Mouse (Mus musculus) liver, embryonic 11.5 days (tissue): ENCODE measurements around the gene Olfr709-ps1. TPM values are rescaled to one million over a fixed set of nuclear protein-coding genes. Genes with fewer than 3 reads are reported as not detected.
"Not testable (repeated sequence)": the region's sequence is repeated elsewhere in the genome, so short reads cannot be mapped to it uniquely, and the experiment has no call there.

Source experiments
- ATAC-seq: fragments of 200-750 bp; cut with Nextera tagmentation; replicated peaks from 2 replicates; pipeline ENCODE4 v1.8.0; 2017; ENCODE audit warnings: moderate number of reproducible peaks, mild to moderate bottlenecking, moderate TSS enrichment, moderate library complexity; ENCODE audit not compliant: low FRiP score
- DNase-seq: peaks from one replicate; pipeline ENCODE4 v3.0.0-alpha.2; 2017; ENCODE audit warnings: low spot score
- H3K27ac ChIP-seq: fragments of 300-500 bp; sonication (generic); 2 replicates; pipeline ENCODE4 v1.5.1; 2014; ENCODE audit warnings: mild to moderate bottlenecking, low read depth, low read length, control low read depth
- H3K27me3 ChIP-seq: fragments of 300-500 bp; sonication (generic); replicated peaks from 2 replicates; pipeline ENCODE4 v1.6.1; 2014; ENCODE audit warnings: low read length, mixed read lengths; ENCODE audit not compliant: control insufficient read depth, insufficient read depth
- H3K36me3 ChIP-seq: fragments of 300-500 bp; sonication (generic); 2 replicates; pipeline ENCODE4 v1.6.1; 2014; ENCODE audit warnings: mild to moderate bottlenecking, low read length, moderate library complexity, mixed read lengths; ENCODE audit not compliant: control insufficient read depth, insufficient read depth
- H3K4me1 ChIP-seq: fragments of 300-500 bp; sonication (generic); replicated peaks from 2 replicates; pipeline ENCODE4 v1.6.1; 2014; ENCODE audit warnings: low read length, mixed read lengths; ENCODE audit not compliant: control insufficient read depth, insufficient read depth
- H3K4me2 ChIP-seq: fragments of 300-500 bp; sonication (generic); 2 replicates; pipeline ENCODE4 v1.6.1; 2014; ENCODE audit warnings: mild to moderate bottlenecking, control low read depth, moderate library complexity
- H3K4me3 ChIP-seq: fragments of 300-500 bp; sonication (generic); 2 replicates; pipeline ENCODE4 v1.5.1; 2014; ENCODE audit warnings: low read depth, low read length, control low read depth
- H3K9ac ChIP-seq: fragments of 300-500 bp; sonication (generic); 2 replicates; pipeline ENCODE4 v1.6.1; 2014; ENCODE audit warnings: low read depth, low read length, control low read depth
- H3K9me3 ChIP-seq: fragments of 300-500 bp; sonication (generic); 2 replicates; pipeline ENCODE4 v1.6.1; 2016; ENCODE audit warnings: low read length, inconsistent platforms, mixed read lengths; ENCODE audit not compliant: control insufficient read depth
- WGBS: fragments of 180-500 bp; shearing (Covaris S2); extraction: QIAGEN DNeasy Blood & Tissue Kit; methylation state at CpG from one replicate; pipeline ENCODE4 v1.1.7; 2014; 5-methylcytosine and 5-hydroxymethylcytosine counted together
- polyA plus RNA-seq: library from polyadenylated mRNA; unstranded; fragments of >200 nt; fragmentation: Nextera tagmentation; extraction: Ambion mirVana; gene quantifications from 2 replicates; pipeline ENCODE4 v1.2.1, GENCODE M21; 2014

The Olfr709-ps1 gene
- not detected in 2 replicates for polyA plus RNA-seq

- ATAC-seq (no peak), DNase-seq (no peak)
- Histone ChIP-seq H3K9me3 (no peaks in the 10 kb centered on the region), H3K27ac (no peak within 1 kb of the TSS), H3K9ac (no peak within 1 kb of the TSS), H3K4me1 (no peaks in the 10 kb centered on the region), H3K4me2 (no peak within 1 kb of the TSS), H3K4me3 (no peak within 1 kb of the TSS), H3K36me3 (no peaks in the 10 kb centered on the region), H3K27me3 (no peaks in the 10 kb centered on the region)
Measured at GRCm38 (mm10) chr7:106932119-106932518, at the start of gene Olfr709-ps1. TSS of gene Olfr709-ps1 (minus strand) at chr7:106932219.

- Histone ChIP-seq H3K36me3 (no peaks in the 10 kb centered on the region), H3K27ac (no peak within 1 kb of the TSS), H3K9me3 (no peaks in the 10 kb centered on the region), H3K4me2 (no peak within 1 kb of the TSS), H3K27me3 (no peaks in the 10 kb centered on the region), H3K9ac (no peak within 1 kb of the TSS), H3K4me3 (no peak within 1 kb of the TSS), H3K4me1 (no peaks in the 10 kb centered on the region)
- no peak for ATAC-seq
- DNase-seq = no peak
- WGBS = 67% methylated on average over 1 of the region's 1 CpGs
Measured at GRCm38 (mm10) chr7:106975353-106975752, 43.3 kb upstream of the Olfr709-ps1 start, which contains the start of gene Olfr711. TSS of gene Olfr711 (minus strand) at chr7:106975453.

- not testable (repeated sequence) for H3K9ac ChIP-seq, H3K4me3 ChIP-seq, H3K4me1 ChIP-seq, H3K4me2 ChIP-seq, H3K27me3 ChIP-seq, H3K36me3 ChIP-seq, DNase-seq, H3K9me3 ChIP-seq, H3K27ac ChIP-seq, ATAC-seq
Measured at GRCm38 (mm10) chr7:106967503-106967902, 35.5 kb upstream of the Olfr709-ps1 start.

- Histone ChIP-seq H3K4me3 (no peak within 1 kb of the TSS), H3K4me2 (no peak within 1 kb of the TSS), H3K9me3 (no peaks in the 10 kb centered on the region), H3K27me3 (no peaks in the 10 kb centered on the region), H3K9ac (no peak within 1 kb of the TSS), H3K4me1 (no peaks in the 10 kb centered on the region), H3K36me3 (no peaks in the 10 kb centered on the region), H3K27ac (no peak within 1 kb of the TSS)
- WGBS = 80% methylated on average over 1 of the region's 1 CpGs
- ATAC-seq = no peak
- no peak for DNase-seq
Measured at GRCm38 (mm10) chr7:106963837-106964236, 31.8 kb upstream of the Olfr709-ps1 start, which contains the start of gene Olfr6. TSS of gene Olfr6 (minus strand) at chr7:106963937.

- H3K9me3 ChIP-seq = no peaks in the 10 kb centered on the region
- no peaks in the 10 kb centered on the region for H3K4me1 ChIP-seq
- whole genome bisulfite sequencing = 73% methylated on average over 3 of the region's 3 CpGs
- H3K4me2 ChIP-seq = no peak within 1 kb of the TSS
- DNase-seq (no peak), ATAC-seq (no peak)
- no peaks in the 10 kb centered on the region for H3K27me3 ChIP-seq
- no peak within 1 kb of the TSS for H3K4me3 ChIP-seq
- no peak within 1 kb of the TSS for H3K9ac ChIP-seq
- no peaks in the 10 kb centered on the region for H3K36me3 ChIP-seq
- H3K27ac ChIP-seq = no peak within 1 kb of the TSS
Measured at GRCm38 (mm10) chr7:106948212-106948611, 16.2 kb upstream of the Olfr709-ps1 start, which contains the start of gene Olfr710. TSS of gene Olfr710 (minus strand) at chr7:106948312.

- not testable (repeated sequence) for ATAC-seq, H3K9ac ChIP-seq, H3K4me3 ChIP-seq, H3K27me3 ChIP-seq, H3K36me3 ChIP-seq, H3K4me2 ChIP-seq, H3K9me3 ChIP-seq, DNase-seq, H3K27ac ChIP-seq, H3K4me1 ChIP-seq
- 76% methylated on average over 2 of the region's 7 CpGs for WGBS
Measured at GRCm38 (mm10) chr7:106920961-106921360, 11.1 kb downstream of the Olfr709-ps1 start.

- ATAC-seq (no peak), DNase-seq (no peak)
- Histone ChIP-seq H3K27me3 (no peaks in the 10 kb centered on the region), H3K9me3 (no peaks in the 10 kb centered on the region), H3K9ac (no peak within 1 kb of the TSS), H3K27ac (no peak within 1 kb of the TSS), H3K36me3 (no peaks in the 10 kb centered on the region), H3K4me2 (no peak within 1 kb of the TSS), H3K4me3 (no peak within 1 kb of the TSS), H3K4me1 (no peaks in the 10 kb centered on the region)
- 57% methylated on average over 2 of the region's 2 CpGs for WGBS
Measured at GRCm38 (mm10) chr7:106907676-106908075, 24.3 kb downstream of the Olfr709-ps1 start, which contains the start of gene Olfr1532-ps1. TSS of gene Olfr1532-ps1 (plus strand) at chr7:106908001.

GRCm38 (mm10) chr7:106901141-106901540, 30.9 kb downstream of the Olfr709-ps1 start, which contains the start of gene Olfr707:
TSS of gene Olfr707 (minus strand) at chr7:106901241.
- H3K9me3 ChIP-seq, H3K4me3 ChIP-seq, H3K36me3 ChIP-seq, DNase-seq, H3K27ac ChIP-seq, H3K4me2 ChIP-seq, H3K27me3 ChIP-seq, H3K4me1 ChIP-seq, ATAC-seq, H3K9ac ChIP-seq: not testable (repeated sequence)
- WGBS = 80% methylated on average over 3 of the region's 3 CpGs

- no peak within 1 kb of the TSS for H3K4me3 ChIP-seq
- 76% methylated on average over 2 of the region's 2 CpGs for WGBS
- H3K9ac ChIP-seq = no peak within 1 kb of the TSS
- H3K36me3 ChIP-seq = no peaks in the 10 kb centered on the region
- ATAC-seq = no peak
- no peaks in the 10 kb centered on the region for H3K9me3 ChIP-seq
- DNase-seq = no peak
- no peak within 1 kb of the TSS for H3K27ac ChIP-seq
- H3K4me1 ChIP-seq = no peaks in the 10 kb centered on the region
- H3K27me3 ChIP-seq = no peaks in the 10 kb centered on the region
- no peak within 1 kb of the TSS for H3K4me2 ChIP-seq
Measured at GRCm38 (mm10) chr7:106888062-106888461, 44.0 kb downstream of the Olfr709-ps1 start, which contains the start of gene Olfr706. TSS of gene Olfr706 (minus strand) at chr7:106888162.
